Mouse (Mus musculus): ENCODE measurements at regions not wholly inside any gene's neighbourhood (a gene's known extent, or its start where the extent isn't known, plus 50 kb on each side); places are given as distances from the start of the nearest gene placed in this dataset.

DNA sequence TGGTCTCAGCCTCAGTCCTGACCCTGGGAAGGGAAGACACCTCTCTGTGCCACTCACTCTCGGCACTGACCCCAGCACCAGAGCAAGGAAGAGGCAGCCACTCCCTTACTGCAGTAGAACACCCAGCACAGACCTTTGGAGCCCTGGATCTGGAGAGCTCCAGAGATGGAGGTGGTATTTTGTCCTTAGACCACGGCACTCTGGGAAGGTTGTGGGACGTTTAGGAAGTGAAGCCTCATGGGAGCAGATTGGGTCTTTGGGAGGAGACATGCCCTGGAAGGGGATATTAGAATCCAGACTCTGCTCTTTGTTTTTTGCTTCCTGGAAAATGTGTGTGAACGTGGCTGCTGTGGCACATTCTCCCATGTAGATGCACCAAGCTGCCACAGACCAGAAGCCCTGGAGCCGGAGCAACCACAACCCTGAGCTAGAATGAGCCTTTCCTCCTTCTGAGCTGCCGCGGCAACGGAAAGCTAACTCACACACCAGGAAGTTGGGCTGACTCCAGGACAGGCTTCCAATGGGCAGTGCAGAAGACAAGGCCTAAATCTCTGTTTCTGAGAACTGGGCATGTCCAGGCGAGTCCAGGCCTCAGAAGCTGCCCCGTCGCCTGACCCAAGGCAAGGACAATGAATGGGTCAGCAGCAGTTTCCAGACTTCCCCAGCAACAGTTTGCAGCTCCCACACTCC lies 356.9 kb upstream of the Kcnab2 start:
- DNase-seq, result no peak

DNA sequence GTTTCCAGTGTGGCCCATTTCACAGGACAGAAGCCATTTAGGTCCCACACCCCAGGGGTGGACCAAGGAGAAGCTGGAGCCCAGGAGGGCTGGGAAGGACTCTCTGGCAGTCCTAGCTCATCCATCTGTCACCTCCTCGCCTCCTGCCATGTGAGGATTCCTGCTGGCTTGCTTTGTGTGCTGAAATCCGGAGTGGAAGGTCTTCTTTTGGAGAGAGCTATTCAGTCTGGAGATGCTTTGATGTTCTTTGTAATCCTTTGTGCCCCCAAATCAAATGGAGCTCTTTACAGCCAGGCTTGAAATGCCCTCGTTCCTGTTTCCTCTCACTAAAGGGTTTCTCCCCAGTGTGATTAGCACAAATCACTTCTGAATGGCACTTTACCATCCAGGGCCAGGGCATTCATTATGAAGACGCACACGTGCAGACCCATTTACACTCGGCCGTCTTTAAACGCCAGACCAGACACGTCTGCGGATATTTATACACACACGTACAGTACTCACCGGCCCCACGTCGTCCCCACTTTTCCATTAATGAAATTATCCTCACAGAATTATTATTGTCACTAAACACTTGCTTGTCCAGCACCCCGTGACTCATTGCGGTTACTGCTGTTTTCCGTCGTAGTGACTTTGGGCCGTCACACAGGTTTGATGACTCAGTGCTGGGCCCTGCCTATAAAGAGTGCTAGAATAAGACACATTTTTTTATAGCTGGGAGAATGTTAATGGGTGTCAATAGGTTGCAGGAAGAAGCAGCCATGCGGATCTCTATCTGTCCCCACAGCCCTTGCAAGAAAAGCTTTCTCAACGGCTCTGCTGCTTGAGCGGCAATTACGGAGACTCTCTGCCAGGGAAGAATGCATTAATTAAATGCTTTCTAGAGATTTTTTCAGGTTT lies 356.0 kb upstream of the Kcnab2 start:
- no peak for DNase-seq

DNA sequence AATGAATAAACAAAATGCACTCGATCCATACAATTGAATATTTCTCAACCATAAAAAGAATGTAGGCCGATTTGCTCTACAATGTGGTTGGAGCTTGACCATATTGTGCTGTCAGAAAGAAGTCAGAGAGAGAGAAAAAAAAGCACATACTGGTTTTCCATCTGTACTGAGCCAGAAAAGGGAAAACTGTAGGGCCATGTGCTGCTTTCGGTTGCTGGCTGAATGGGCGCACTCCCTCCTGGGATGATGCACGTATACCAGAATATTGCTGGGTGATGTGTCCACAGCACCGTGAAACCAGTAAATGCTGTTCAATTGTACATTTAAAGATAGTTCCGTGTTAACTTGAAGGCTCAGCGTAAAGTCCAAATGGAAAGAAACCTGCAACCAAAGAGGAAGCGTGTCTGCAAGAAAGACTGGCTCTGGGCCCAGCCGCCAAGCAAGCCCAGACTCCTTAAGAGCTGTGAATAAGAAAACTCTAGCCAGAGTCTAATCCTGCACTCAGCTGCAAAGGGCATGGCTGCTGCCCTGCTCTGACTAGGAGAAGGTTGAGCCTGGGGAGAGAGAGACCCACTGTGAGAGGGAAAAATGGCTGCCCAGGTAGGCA lies 355.2 kb upstream of the Kcnab2 start:
- no peak for DNase-seq

DNA sequence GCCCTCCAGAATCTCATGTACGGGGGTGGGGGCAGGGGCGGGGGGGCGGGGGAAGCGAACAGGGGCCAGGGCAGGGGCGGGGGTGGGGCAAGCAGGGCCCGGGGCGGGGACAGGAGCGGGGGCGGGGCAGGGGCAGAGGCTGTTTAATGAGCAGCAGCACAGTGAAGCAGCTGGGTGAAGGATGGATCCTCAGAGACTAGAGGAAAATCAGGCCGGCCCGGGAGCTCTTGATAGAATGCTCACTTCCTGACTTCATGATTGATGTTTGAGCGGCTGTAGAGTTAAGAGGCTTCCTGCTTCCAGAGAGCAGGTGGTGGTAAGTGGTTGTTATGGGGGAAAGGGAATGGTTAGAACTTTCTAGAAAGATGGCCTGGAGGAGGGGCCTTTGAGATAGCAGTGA lies 347.5 kb upstream of the Kcnab2 start:
- no peak for DNase-seq

DNA sequence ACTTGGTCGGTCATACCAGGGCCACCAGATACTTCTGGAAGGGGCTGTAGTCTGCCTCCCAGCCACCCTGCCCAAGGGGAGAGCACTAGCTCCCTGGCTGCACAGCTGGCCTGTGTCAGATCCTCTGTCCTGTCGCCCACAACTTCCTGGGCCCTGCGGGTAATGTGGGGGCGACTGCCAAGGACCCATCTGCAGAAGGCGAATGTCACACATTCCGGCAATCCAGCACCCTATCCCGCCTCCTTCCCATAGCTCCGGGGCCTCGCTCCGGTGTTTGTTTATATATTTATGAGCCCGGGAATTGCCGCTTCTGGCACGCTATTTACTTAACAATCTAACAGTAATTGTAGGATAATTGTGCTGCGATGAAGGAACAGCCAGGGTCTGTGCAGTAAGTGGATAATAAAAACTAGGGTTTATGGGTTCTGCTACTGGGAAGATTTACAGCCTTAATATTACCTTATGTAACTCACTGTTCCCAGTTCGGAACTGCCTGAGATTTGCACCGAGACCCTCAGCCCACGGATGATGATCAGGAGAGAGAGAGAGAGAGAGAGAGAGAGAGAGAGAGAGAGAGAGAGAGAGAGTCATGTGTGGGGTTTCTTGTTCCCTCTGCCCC lies 338.6 kb upstream of the Kcnab2 start:
- DNase-seq, result no peak

DNA sequence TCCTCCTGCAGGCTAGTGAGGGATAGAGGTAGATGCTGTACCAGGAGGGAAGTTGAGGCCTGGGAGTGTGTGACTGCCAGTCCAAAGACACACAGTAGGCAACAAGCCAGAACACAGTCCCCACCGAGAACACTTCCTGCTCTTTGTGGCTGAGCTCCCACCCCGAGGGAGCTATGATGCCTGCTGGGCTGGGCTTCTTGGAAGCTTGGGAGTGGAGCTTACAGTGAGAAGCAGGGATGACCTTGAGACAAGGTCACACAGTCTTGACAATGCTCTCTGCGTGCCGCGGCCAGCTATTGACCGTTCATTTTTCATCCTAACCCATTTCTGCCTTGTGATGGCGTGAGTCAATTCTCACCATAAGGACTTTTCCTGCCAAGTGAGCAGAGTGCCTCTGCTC lies 328.9 kb upstream of the Kcnab2 start:
- no peak for DNase-seq

DNA sequence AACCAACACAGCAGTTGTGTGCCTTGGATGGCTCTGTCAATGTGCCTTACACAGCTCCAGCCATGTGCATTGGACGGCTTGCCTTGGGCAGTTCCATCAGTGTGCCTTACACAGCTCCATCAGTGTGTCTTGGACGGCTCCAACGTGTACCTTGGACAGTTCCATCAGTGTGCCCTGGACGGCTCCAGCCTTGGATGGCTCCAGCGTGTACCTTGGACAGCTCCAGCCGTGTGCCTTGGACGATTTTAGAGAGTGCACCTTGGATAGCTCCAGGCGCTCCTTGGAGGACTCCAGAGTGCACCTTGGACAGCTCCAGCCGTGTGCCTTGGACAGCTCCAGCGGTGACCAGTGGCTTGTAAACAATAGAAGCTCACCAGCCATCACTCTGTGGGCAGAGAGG lies 321.7 kb upstream of the Kcnab2 start:
- peak; percentile 78 for DNase-seq

DNA sequence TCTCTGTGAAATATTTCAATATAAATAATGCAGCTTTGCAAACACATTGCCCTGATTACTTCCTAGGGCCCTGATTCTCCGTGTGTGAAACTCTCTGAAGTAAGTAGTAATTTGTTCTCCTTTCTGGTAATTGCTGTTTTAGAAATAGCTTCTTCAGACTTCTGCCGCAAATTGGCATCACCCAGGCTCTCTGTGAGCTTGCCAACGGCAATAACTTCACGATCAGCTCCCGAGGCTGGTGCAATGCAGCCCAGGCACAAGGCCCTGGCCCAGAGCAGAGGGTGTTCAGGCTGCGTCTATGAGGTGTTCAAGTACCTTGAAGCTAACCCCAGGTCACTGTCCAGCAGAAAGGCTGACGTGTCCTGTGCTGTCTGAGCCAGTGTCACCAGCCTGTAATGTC lies 310.8 kb upstream of the Kcnab2 start:
- no peak for DNase-seq

DNA sequence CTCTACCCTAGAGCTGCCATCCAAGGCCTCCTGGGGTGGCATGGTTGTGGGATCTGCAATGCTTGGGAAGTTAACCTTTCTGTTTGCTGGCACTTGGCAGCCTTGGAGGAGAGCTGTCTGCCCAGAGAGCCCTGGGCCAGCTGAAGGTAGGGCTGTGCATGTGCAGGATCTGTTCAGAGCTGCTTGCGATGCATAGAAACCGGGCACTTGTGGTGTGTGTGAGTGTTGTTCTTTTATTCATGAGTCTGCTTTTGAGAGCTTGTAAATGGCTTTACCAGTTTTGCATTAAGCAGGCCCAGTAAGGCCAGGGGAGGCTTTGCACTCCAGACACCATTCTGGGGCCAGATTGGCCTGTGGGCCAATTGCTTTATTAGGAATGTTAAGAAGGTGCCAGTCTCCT lies 307.3 kb upstream of the Kcnab2 start:
- DNase-seq, result no peak

DNA sequence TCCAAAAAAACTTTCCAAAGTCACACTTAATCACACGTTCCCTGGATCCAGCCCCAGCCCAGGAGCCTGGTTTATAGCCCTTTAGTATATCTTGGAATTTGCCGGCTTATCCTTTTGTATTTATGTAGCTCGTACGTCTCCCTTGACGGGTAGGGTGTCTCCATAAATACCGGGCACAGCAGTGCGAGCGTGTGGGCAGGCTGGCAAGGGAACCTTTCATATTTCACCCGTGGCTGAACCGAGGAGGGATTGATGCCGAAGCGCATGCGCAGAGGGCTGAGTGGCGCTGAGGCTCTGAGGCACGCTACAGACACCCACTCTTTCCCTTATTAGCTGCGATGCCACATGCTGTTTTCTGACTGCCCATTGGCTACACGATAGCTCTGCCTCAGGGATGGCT lies 301.9 kb upstream of the Kcnab2 start:
- no peak for DNase-seq

DNA sequence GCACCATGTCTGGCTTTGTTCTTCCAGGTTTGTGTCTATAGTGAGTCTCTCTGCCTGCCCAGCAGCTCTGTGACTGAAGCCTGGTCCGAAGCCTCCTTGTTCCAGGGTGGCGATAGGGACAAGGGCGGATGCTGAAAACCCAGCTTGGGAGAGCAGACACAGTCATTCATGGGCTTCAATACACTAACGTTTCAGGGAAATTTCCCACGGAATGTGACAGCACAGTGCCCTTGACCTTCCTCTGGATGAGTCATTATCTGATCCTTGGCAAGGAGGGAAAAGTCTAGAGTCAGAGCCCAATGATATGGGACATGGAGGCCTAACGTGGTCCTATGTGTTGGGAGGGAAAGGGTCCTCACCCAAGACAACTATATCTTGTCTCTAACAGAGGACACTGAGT lies 298.1 kb upstream of the Kcnab2 start:
- no peak for DNase-seq

DNA sequence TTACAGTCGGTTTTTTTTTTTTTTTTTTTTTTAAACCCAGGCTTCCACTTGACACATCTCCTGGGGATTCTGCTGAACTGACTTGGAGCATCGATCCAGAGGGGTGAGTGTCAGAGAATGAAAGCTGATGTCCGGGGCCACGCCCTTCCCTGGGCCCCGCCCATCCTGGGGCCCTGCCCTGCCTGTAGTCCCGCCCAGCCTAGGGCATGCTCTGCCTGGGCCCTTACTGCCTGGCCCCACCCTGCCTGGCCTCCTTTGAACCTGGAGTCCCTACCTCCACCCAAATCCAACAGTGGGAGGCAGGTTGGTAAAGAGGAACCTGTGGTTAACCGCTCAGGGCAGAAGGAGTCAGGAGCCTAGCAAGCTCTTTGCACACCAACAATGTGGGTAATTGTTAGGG lies 293.7 kb upstream of the Kcnab2 start:
- no peak for DNase-seq

DNA sequence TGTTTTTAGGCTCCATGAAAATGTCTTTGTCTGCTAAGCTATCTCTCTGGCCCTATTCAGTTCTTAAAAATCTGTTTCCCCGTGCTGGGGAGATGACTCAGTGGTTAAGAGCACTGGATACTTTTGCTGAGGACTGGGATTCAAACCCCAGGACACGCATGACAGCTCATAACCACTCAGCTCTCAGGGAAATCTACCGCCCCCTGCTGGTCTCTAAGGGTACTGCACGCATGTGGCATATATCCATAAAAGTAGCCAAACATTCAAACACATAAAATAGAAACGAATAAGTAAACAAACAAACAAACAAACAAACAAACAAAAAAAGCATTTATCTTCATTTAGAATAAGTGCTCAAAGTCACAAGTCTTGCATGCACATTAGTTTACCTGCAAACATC lies 289.7 kb upstream of the Kcnab2 start:
- no peak for DNase-seq

DNA sequence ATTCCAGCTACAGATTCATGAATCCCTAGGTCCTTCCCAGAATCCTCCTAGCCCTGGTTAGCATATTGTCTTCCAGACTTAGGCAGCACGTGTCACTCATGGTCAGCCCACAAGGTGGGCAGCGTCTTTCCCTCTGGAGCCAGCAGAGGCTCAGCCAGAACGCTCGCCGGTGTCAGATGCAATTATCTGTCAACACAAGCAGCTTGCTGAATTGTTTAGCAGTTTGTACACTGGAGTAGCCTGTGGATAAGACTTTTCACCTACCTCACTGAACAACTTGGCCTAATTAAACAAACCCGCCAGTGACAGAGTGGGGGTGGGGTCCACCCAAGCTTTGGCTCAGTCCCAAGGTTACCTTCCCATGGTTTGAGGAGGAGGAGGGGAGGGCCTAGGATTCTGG lies 285.4 kb upstream of the Kcnab2 start:
- DNase-seq, result no peak

DNA sequence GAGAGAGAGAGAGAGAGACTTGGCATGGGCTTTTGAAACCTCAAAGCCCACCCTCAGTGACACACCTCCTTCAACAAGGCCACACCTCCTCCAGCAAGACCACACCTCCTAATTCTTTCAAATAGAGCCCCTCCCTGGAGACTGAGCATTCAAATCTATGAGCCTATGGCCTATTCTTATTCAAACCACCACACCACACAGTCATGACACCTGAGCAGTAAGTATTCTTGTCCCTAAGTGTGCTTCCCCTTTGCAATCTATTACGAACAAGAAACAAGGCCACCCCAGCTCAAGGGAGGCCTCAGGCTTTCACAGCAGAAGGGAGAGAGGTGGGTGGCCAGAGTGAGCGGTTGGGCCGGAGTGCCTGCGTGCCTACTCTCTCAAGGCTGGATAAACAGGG lies 284.9 kb upstream of the Kcnab2 start:
- DNase-seq, result no peak

DNA sequence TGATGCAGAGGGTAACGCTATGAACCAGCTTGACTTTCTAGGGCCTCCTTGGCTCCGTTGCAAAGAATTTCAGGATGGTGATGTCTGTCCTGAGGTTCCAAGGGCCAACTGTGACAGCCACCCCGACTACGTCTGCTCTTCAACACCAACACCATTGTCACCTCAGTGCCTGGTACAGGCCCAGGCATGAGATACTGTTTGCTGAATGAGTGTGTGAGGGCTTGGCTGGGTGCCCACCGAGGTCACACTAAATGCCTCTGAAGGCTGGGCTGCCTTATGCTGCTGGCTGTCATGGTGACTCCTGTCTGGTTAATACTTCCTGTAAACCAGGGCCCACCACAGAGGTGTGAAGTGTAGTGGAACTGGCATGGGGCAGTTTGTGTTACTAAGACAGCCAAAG lies 279.5 kb upstream of the Kcnab2 start:
- DNase-seq, result no peak

DNA sequence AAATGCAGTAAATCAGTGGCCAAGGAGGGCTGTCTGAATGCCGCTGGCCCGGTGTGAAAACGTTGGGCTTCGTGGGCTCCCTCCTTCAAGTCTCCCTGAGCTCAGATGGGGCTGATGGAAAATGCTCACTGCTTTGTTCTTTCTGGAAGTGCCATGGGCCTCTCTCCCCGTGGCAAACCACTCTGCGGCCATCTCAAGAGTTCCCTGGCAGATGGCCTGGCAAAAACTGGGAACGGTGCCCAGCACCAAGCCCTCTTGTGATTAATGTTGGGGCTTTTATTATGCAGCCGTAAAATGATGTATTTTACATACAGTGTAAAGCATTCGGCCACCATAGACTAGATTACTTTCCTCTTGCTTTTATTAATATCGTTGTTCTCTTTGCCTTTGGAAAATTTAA lies 278.9 kb upstream of the Kcnab2 start:
- DNase-seq, result peak; percentile 32

DNA sequence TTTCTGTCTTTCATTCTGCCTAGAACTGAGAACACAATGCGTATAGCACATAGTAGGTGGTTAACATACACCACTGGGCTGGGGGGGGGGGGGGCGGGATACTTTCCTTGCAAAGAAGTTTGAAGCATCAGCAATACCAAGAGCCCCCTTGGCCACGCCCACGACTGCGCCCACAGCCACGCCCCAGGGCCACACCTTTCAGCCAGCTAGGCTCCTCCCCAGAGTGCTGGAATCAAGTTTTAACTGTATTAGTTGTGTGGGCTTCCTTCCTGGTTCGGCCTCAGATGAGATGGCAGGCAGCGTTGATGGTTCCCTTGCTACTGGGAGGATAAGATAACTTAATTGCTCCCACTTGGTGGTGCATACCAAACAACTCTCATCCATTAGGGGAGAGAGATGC lies 278.1 kb upstream of the Kcnab2 start:
- no peak for DNase-seq

DNA sequence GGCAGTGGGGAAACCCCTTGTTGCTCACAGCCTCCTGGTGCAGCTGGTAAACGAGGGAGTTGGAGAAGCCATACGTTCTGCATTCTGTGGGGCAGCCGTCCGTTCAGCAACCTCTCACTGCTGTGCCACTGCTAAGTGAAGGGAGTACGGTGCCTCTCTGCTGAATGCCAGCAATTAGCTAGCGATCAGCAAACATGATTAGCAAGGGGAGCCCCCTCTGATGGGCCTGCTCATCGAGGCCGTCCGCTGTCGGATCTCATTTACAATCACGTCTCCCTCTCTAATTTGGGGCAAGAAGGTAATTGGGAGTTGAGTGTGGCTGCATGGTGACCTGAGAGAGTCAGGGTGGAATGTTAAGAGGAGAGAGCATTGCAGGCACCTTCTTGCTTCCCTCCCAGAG lies 266.7 kb upstream of the Kcnab2 start:
- DNase-seq, result no peak

DNA sequence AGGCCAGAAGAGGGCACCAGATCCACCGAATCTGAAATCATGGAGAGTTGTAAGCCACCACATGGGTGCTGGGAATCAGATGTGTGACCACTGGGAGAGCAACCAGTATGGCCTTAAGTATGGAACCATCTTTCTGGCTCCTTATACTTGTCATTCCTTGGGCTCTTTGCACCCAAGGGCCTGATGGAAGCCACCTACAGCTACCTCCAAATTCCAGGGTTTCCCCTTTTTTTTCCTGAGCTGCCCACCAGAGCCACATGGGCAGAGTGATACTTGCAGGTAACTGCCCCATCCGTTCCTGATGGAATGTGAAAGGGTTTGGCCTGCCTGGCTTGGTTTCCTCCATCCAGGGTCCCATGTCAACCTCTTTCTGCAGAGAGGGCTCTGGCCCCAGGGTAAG lies 255.3 kb upstream of the Kcnab2 start:
- no peak for DNase-seq

DNA sequence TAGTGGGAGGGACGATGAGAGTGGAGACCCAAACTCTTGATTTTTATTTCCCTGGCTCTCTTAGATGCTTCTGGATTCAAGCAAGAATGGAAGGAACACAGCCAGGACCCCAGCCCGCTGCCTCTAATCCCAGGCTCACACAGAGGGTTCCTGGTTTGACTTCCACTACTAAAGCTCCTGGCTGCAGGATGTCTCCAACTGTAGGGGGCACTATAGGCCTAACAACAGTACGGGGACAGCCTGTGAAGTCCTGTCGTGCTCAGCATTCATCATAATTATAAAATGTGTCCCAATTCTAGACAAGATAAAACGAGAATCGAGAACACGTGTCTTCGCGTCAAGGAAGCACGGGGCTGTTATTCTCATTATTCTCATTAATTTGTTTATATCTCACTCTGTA lies 254.3 kb upstream of the Kcnab2 start:
- no peak for DNase-seq

DNA sequence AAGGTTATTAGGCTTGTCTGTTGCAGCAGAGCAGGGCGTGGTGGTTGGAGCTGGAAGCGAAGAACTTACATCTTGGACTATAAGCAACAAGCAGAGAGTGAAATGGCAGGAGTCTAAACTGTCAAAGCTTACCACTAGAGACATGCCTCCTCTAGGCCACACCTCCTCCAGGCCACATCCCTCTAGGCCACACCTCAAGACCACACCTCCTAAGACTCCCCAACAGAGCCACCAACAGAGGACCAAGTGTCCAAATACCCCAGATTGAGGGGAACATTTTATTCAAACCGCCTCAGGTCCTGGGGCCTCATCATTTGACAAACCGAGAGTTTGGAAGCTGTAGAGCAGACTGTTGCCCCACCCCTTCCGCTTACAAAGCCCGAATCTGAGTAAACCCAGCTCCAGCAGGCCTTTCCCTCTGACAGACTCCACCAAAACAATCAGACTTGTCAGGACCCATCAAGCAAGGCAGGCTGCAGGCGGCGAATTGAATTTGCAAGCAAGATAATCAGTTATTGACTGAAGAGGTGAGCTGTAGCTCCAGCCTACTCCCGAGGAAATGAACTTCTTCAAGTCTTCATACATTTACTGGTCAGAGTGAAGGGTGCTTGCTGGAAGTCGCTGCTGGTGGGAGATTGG lies 253.5 kb upstream of the Kcnab2 start:
- no peak for DNase-seq

DNA sequence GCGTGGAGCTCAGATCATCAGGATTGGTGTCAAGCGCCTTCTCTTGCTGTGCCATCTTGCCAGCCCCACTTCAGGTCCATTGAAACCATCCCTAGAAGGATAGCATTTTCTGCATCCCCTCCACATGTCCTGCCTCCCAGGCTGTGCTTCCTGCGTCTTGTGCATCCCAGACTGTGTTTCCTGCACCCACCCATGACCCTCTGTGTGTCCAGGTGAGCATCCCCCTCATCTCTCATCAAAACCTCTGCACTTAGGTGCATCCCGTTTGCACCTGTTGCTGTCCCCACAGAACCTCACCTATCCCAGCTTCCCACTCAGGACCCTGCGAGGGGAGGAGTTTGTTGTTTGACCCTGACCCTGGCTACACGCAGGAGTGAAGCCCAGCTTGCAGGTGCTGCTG lies 251.8 kb upstream of the Kcnab2 start:
- DNase-seq, result no peak
